36 mouse cellular contexts compared by ENCODE assay signal in genomic region chr11:109709501-109709900, GRCm38 (mm10). TPM values are rescaled to one million over a fixed set of nuclear protein-coding genes. Genes with fewer than 3 reads are reported as not detected.
"Had no signal": no experiment of that assay in that cellular context is flagged by ENCODE, and none has a peak within 500 bp of the region (broad histone marks: within the 10 kb centered on the region; RNA-seq: fewer than 3 reads in every experiment).

No protein-coding gene starts in this region.

- H3K4me1 ChIP-seq: hindbrain, embryonic 12.5 days had no signal

- H3K4me3 ChIP-seq: heart, embryonic 10.5 days; heart, embryonic 12.5 days; heart, embryonic 13.5 days; heart, embryonic 15.5 days; hindbrain, embryonic 10.5 days; hindbrain, embryonic 12.5 days; hindbrain, embryonic 13.5 days; hindbrain, embryonic 15.5 days; intestine, embryonic 15.5 days; kidney, embryonic 15.5 days; layer of hippocampus, adult 2 months had no signal

- H3K36me3 ChIP-seq: heart, embryonic 10.5 days; heart, embryonic 12.5 days; heart, embryonic 13.5 days; heart, embryonic 15.5 days; hindbrain, embryonic 10.5 days; hindbrain, embryonic 12.5 days; hindbrain, embryonic 13.5 days; hindbrain, embryonic 15.5 days; intestine, embryonic 15.5 days; kidney, embryonic 15.5 days had no signal

- H3K9ac ChIP-seq: heart, embryonic 12.5 days; heart, embryonic 13.5 days; heart, embryonic 15.5 days; hindbrain, embryonic 12.5 days; hindbrain, embryonic 13.5 days; hindbrain, embryonic 14.5 days; hindbrain, embryonic 15.5 days; intestine, embryonic 15.5 days; kidney, embryonic 15.5 days had no signal

- ATAC-seq: hindbrain, embryonic 16.5 days; hindbrain, postnatal 0 days; inflammation-experienced regulatory T-cells, adult 6 months; intestine, embryonic 15.5 days; intestine, embryonic 16.5 days; intestine, postnatal 0 days had no signal

- H3K27me3 ChIP-seq: heart, embryonic 12.5 days; heart, embryonic 13.5 days; heart, embryonic 15.5 days; hindbrain, embryonic 12.5 days; hindbrain, embryonic 13.5 days; hindbrain, embryonic 15.5 days; intestine, embryonic 15.5 days had no signal

- H3K27ac ChIP-seq: heart, embryonic 10.5 days; heart, embryonic 13.5 days; heart, embryonic 15.5 days; hindbrain, embryonic 10.5 days; hindbrain, embryonic 12.5 days; hindbrain, embryonic 13.5 days; hindbrain, embryonic 14.5 days; hindbrain, embryonic 15.5 days; hindbrain, postnatal 0 days; intestine, embryonic 15.5 days; kidney, embryonic 15.5 days; kidney, postnatal 0 days; layer of hippocampus, adult 2 months had no signal

- H3K9me3 ChIP-seq: heart, embryonic 10.5 days; heart, embryonic 12.5 days; heart, embryonic 13.5 days; heart, embryonic 15.5 days; hindbrain, embryonic 10.5 days; hindbrain, embryonic 12.5 days; hindbrain, embryonic 13.5 days; hindbrain, embryonic 15.5 days; intestine, embryonic 15.5 days; kidney, embryonic 15.5 days had no signal

- H3K4me2 ChIP-seq: heart, embryonic 11.5 days; heart, embryonic 12.5 days; heart, embryonic 13.5 days; heart, embryonic 15.5 days; hindbrain, embryonic 12.5 days; hindbrain, embryonic 13.5 days; hindbrain, embryonic 14.5 days; hindbrain, embryonic 15.5 days; intestine, embryonic 15.5 days; kidney, embryonic 15.5 days had no signal

- DNase-seq: heart, postnatal 10 days; heart, postnatal 14 days; heart, postnatal 36 days; heart, postnatal 4 days; kidney, adult 11 months; kidney, adult 18-20 months; kidney, adult 2 months; kidney, adult 8-10 months; kidney, adult 9 months; kidney, postnatal 10 days; kidney, postnatal 14 days; kidney, postnatal 25 days; kidney, postnatal 36 days; kidney, postnatal 4 days; layer of hippocampus, adult 9-11 months; layer of hippocampus, postnatal 36 days had no signal

RNA-seq across cellular contexts. Expression of gene Fam20a, which starts 12.6 kb away (rescaled TPM):
- total RNA-seq: hematopoietic stem cell, adult 5-6 weeks had no signal
